Mouse (Mus musculus) heart, postnatal 10 days (tissue): Measurements from ENCODE around the gene D930007J09Rik. TPM values are rescaled to one million over a fixed set of nuclear protein-coding genes. Genes with fewer than 3 reads are reported as not detected.

ENCODE experiments used
- DNase-seq, 2 experiments: peaks; one replicate each; pipeline ENCODE4 v3.0.0; 2021
- intact Hi-C: fragments of 180-260 bp; cut with DNase I; formaldehyde crosslinking; loops from one replicate; pipeline ENCODE4 v1.15.1; 2025
- total RNA-seq, 2 experiments: library from RNA; stranded (reverse); gene quantifications; 2 replicates each; pipeline ENCODE4 v1.2.3; 2021

The D930007J09Rik gene
- total RNA-seq, 2 experiments from 2014 or later = 0.81 to 0.82 TPM

DNA sequence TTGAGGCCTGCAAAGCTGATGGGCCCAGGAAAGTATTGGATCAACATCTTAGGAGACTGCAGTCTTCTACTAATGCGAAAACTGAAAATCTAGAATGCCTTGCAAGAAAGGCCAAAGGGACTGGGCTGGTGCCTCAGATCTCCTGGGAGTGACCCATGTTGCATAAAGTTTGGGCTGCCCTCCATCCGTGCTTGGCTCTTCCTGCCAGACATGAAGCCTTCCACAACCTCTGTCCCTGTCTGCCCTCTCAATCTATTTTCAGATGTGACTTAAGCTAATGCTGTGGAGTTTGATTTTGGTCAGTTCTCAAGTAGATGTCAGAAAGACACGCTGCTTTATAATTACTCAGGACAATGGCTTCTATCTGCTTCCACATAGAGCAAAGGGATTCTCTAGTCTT is 39.5 kb downstream of the D930007J09Rik start:
- DNase-seq = peak; percentile 79 to 81
- intact Hi-C loops = no loop called here

- DNase-seq = no peak
- intact Hi-C loops = no loop called here
Observed at GRCm38 (mm10) chr13:32760795-32761194, 41.9 kb downstream of the D930007J09Rik start.

- no peak for DNase-seq
- intact Hi-C loops = no loop called here
Observed at GRCm38 (mm10) chr13:32759036-32759435, 43.6 kb downstream of the D930007J09Rik start.

Other genes with a start within 250 kb of the D930007J09Rik start
- 100 to 1,000 TPM; 109 to 127 TPM for gene Mylk4, start 18.9 kb downstream of the D930007J09Rik start, total RNA-seq
- 10 to 100 TPM; 27.4 to 28.8 TPM for gene Wrnip1, start 811 bp downstream of the D930007J09Rik start, total RNA-seq
- 10 to 100 TPM in 1 of 2 experiments, 1 to 10 TPM in 1; 9.2 to 13.1 TPM for gene Serpinb1a, start 48.3 kb upstream of the D930007J09Rik start, total RNA-seq
- 1 to 10 TPM in 1 of 2 experiments, under 1 TPM in 1; 0.74 to 1.5 TPM for gene Serpinb1c, start 95.4 kb upstream of the D930007J09Rik start, total RNA-seq
- 10 to 100 TPM; 23.9 to 33.8 TPM for gene Serpinb6b, start 162.4 kb upstream of the D930007J09Rik start, total RNA-seq
- gene Serpinb9, start 200.4 kb upstream of the D930007J09Rik start, total RNA-seq = 10 to 100 TPM in 1 of 2 experiments, 1 to 10 TPM in 1; 6.9 to 10.1 TPM
- gene Serpinb9b, start 224.6 kb upstream of the D930007J09Rik start, total RNA-seq = under 1 TPM; 0.10 to 0.43 TPM